Mouse (Mus musculus) liver, embryonic 14.5 days (tissue): ENCODE results near the gene Ankrd33b. TPM values are rescaled to one million over a fixed set of nuclear protein-coding genes. Genes with fewer than 3 reads are reported as not detected.

Source experiments
- ATAC-seq: fragments of 200-750 bp; cut with Nextera tagmentation; 2 replicates; pipeline ENCODE4 v1.8.0; 2017; ENCODE audit warnings: moderate number of reproducible peaks, mild to moderate bottlenecking, moderate library complexity; ENCODE audit not compliant: insufficient read depth
- DNase-seq, 3 experiments: peaks; one replicate each; pipeline ENCODE4 v3.0.0-alpha.2; 2012 to 2013; ENCODE audit warnings: low read depth in 3 of 3, low spot score in 3 of 3
- H3K27ac ChIP-seq: fragments of 300-500 bp; sonication (generic); 2 replicates; pipeline ENCODE4 v1.5.1; 2014; ENCODE audit warnings: moderate library complexity, mild to moderate bottlenecking, control low read depth, inconsistent platforms
- H3K27me3 ChIP-seq: fragments of 300-500 bp; sonication (generic); 2 replicates; pipeline ENCODE4 v1.6.1; 2014; ENCODE audit warnings: mild to moderate bottlenecking, low read length, moderate library complexity; ENCODE audit not compliant: control insufficient read depth, insufficient read depth
- H3K36me3 ChIP-seq: fragments of 300-500 bp; sonication (generic); replicated peaks from 2 replicates; pipeline ENCODE4 v1.6.1; 2014; ENCODE audit warnings: low read depth; ENCODE audit not compliant: control insufficient read depth, insufficient read depth
- H3K4me1 ChIP-seq, 2 experiments: fragments of 200-500 bp in 1 of 2; fragments of 300-500 bp in 1 of 2; sonication (generic) in 1 of 2; replicated peaks; 2 replicates each; pipeline ENCODE4 v1.6.1; 2012 to 2014; ENCODE audit warnings: antibody characterized with exemption in 1 of 2, inconsistent platforms in 1 of 2, low read length in 1 of 2; ENCODE audit not compliant: control insufficient read depth in 2 of 2, insufficient read depth in 2 of 2
- H3K4me2 ChIP-seq: fragments of 300-500 bp; sonication (generic); 2 replicates; pipeline ENCODE4 v1.6.1; 2014; ENCODE audit warnings: low read depth, mild to moderate bottlenecking, control low read depth, moderate library complexity
- H3K4me3 ChIP-seq, 2 experiments: fragments of 200-500 bp in 1 of 2; fragments of 300-500 bp in 1 of 2; sonication (generic) in 1 of 2; 2 replicates each; pipeline ENCODE4 v1.5.1; 2012 to 2014; ENCODE audit warnings: low read depth in 2 of 2, low read length in 2 of 2, mild to moderate bottlenecking in 2 of 2, control low read depth in 1 of 2, inconsistent platforms in 1 of 2, moderate library complexity in 1 of 2; ENCODE audit not compliant: insufficient read depth in 1 of 2
- H3K9ac ChIP-seq: fragments of 300-500 bp; sonication (generic); replicated peaks from 2 replicates; pipeline ENCODE4 v1.6.1; 2014; ENCODE audit warnings: mild to moderate bottlenecking, control low read depth, moderate library complexity
- H3K9me3 ChIP-seq: fragments of 300-500 bp; sonication (generic); 2 replicates; pipeline ENCODE4 v1.6.1; 2016; ENCODE audit warnings: low read length, mixed read lengths; ENCODE audit not compliant: control insufficient read depth
- CTCF ChIP-seq: IDR thresholded peaks from 2 replicates; pipeline ENCODE4 v1.5.1; 2016; ENCODE audit warnings: antibody characterized with exemption, low read depth, control low read depth
- EP300 ChIP-seq: IDR thresholded peaks from 2 replicates; pipeline ENCODE4 v1.6.1; 2016; ENCODE audit warnings: antibody characterized with exemption, low read depth
- WGBS: fragments of 180-500 bp; shearing (Covaris S2); extraction: QIAGEN DNeasy Blood & Tissue Kit; methylation state at CpG from one replicate; pipeline ENCODE4 v1.1.7; 2014; ENCODE audit not compliant: insufficient replicate concordance; 5-methylcytosine and 5-hydroxymethylcytosine counted together
- polyA plus RNA-seq, 2 experiments: library from polyadenylated mRNA; depleted of rRNA in 1 of 2; stranded (reverse) in 1 of 2; unstranded in 1 of 2; fragments of >200 nt; fragmentation: Nextera tagmentation in 1 of 2; extraction: Ambion mirVana in 1 of 2; gene quantifications; 2 replicates each; pipeline versions ENCODE4 v1.2.1 to v1.2.3; 2012 to 2014

The Ankrd33b gene
- polyA plus RNA-seq (2012; rRNA removed) = 0.19 and 0.24 TPM in 2 replicates
- polyA plus RNA-seq (2014; fragmentation: Nextera tagmentation; extraction: Ambion mirVana) = 0.27 and 0.43 TPM in 2 replicates

DNA sequence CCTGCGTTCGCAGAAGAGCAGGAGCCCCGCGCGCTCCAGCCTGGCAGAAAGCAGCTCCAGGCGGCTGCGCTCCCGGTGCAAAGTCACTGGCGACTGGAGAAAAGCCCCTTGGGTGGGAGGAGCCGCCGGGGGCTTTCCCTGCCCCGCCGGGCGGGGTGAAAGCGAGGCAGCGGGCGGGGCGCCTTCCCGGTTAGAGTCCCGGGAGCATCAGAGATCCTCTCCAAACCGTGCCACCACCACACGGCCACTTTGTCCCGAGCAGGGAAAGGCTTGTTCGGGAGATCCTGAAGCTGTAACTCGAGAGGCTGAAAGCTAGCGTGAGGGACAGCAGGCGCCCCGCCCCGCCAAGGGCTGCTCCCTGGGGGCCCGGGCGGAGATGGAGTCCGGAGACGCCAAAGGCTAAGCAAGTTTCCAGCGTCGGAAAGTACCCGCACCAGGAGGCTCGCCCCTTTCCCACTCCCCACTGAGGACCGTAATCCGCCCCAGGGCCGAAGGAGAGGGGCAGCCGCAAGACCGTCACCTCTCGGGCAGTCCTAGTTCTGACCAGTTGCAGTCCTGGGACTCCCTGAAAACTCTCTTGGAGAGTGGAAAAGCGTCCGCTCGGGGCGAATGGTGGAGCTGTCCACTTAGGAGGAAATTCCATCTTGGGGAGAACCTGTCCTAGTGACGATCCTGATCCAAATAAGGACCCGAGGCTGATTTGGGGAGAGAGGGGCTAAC is at the start of gene Ankrd33b:
Gene Ankrd33b (minus strand): TSS at position 246 of the 720 bp plus-strand sequence.
- H3K4me2 ChIP-seq = peak within 1 kb of the TSS; percentile 67
- H3K9me3 ChIP-seq = no peaks in the 10 kb centered on the region
- H3K27me3 ChIP-seq = peaks cover 42% of the 10 kb centered on the region
- WGBS = 1% methylated on average over 49 of the region's 49 CpGs
- no peak within 1 kb of the TSS for H3K27ac ChIP-seq
- ATAC-seq (no peak), DNase-seq (no peak)
- H3K36me3 ChIP-seq = no peaks in the 10 kb centered on the region
- no peak within 1 kb of the TSS for H3K9ac ChIP-seq
- 0 out of 4 replicates have a peak, but pooled peaks cover 0 to 3% of the 10 kb centered on the region in 2 experiments for H3K4me1 ChIP-seq
- H3K4me3 ChIP-seq = peak within 1 kb of the TSS; percentile 49 to 59
- no peak for TF ChIP-seq EP300
- no peak for TF ChIP-seq CTCF

DNA sequence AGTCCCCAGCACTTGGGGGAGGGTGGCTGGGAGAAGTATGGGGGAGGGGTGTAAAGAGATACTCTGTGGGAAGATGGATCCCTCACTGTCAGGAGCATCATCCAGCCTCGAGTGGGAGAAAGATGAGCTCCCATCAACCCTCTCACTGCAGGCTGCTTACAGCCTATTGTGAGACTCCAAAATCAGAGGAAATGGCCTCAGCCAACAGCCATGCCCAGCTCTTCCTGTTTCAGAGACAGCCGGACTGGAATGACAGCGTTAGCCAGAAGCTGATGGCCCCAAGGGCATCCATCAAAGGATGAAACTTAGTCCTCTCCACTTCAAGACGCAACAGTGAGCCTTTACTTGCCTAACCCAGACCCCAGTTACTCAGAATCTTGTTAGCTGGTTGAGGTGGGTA is 47.7 kb upstream of the Ankrd33b start:
- Histone ChIP-seq H3K4me2 (no peak overlapping the region), H3K27me3 (no peaks in the 10 kb centered on the region), H3K4me1 (peaks cover 0 to 7% of the 10 kb centered on the region in 2 experiments; a peak in 3 of 4 replicates), H3K36me3 (no peaks in the 10 kb centered on the region), H3K27ac (no peak overlapping the region), H3K9me3 (no peaks in the 10 kb centered on the region), H3K9ac (no peak overlapping the region), H3K4me3 (no peak overlapping the region)
- ATAC-seq (no peak), DNase-seq (no peak)
- WGBS = 26% methylated on average over 4 of the region's 4 CpGs
- TF ChIP-seq EP300 = no peak
- TF ChIP-seq CTCF = no peak

DNA sequence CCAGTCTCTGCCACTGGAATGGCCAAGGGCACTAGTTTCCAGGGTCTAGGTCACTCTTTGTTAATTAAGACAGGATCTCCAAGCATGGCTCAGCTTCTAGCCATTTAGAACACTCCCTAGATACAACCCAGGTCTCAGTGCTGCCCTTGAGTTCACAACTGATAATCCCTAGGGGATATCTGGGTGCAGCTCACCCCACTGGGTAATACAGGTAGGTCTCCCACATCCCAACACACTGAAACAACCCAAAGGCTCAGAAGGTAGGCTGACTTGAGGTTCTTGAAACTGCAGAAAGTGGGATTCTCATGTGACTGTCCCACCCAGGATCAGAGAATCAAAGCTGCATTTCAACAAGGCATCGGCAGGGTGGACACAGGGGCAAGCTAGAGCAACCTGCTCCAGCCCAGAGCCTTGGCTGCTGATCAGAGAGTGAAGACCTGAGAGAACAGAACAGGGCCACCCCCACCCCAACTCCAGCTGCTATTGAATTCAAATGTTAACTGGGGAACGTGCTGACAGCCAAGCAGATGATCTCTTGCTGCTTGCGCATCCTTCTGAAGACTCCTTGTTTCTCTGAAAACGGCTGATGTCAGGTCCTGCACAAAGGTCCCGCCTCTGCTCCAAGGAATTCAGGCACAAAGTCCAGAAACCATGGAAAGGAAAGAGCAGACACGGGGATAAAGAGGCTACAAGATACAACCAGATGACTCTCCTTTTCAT is 46.8 kb upstream of the Ankrd33b start:
- peaks cover 0 to 7% of the 10 kb centered on the region in 2 experiments; a peak in 3 of 4 replicates for H3K4me1 ChIP-seq
- no peaks in the 10 kb centered on the region for H3K36me3 ChIP-seq
- H3K27me3 ChIP-seq = no peaks in the 10 kb centered on the region
- no peak for TF ChIP-seq EP300
- no peak for TF ChIP-seq CTCF
- ATAC-seq = no peak
- no peak overlapping the region for H3K4me2 ChIP-seq
- DNase-seq = no peak
- no peak overlapping the region for H3K27ac ChIP-seq
- no peak overlapping the region for H3K9ac ChIP-seq
- H3K4me3 ChIP-seq = no peak overlapping the region
- H3K9me3 ChIP-seq = no peaks in the 10 kb centered on the region
- 55% methylated on average over 6 of the region's 6 CpGs for WGBS

DNA sequence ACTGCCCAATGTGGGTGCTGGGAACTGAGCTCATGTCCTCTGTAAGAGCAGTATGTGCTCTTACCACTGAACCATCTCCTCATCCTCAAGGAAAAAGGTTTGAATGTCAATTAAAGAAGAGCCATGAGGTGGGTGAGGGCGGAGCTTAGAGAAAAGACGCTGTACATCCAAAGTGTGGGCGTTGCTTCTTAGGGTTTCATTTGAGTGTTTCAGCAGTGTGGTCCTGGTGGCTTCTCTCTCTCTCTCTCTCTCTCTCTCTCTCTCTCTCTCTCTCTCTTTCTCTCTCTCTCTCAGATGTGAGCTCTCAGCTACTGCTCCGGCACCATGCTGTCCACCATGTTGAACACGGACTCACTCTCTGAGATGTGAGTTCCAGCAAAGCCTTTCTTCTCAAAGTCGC is 46.1 kb upstream of the Ankrd33b start:
- ATAC-seq = no peak
- TF ChIP-seq CTCF = no peak
- no peak for TF ChIP-seq EP300
- Histone ChIP-seq H3K4me2 (no peak overlapping the region), H3K9me3 (no peaks in the 10 kb centered on the region), H3K36me3 (no peaks in the 10 kb centered on the region), H3K27ac (no peak overlapping the region), H3K27me3 (no peaks in the 10 kb centered on the region), H3K4me1 (peaks cover 0 to 7% of the 10 kb centered on the region in 2 experiments; a peak in 3 of 4 replicates), H3K9ac (no peak overlapping the region), H3K4me3 (no peak overlapping the region)
- no peak for DNase-seq
- 74% methylated on average over 6 of the region's 6 CpGs for WGBS

DNA sequence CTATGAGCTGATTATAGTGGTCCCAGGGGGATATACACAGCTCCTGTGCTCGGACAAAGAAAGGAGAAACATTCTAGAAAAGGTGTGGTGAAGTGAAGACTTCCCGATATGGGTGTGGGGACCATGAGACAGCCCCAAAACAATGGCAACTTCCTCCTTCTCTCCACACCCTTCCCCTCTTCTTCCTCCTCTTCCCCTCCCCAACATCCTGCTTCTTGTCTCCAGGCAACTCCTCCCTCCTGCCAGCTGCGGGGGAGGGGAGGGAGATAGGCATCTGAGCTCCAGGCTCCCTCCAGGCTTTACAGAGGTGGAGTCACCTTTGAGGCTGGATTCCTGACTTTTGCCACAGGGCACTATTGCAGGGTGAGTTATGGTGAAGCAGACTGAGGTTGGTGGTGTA is 45.4 kb upstream of the Ankrd33b start:
- TF ChIP-seq CTCF = no peak
- no peak for TF ChIP-seq EP300
- Histone ChIP-seq H3K9ac (no peak overlapping the region), H3K4me2 (no peak overlapping the region), H3K9me3 (no peaks in the 10 kb centered on the region), H3K4me1 (peaks cover 0 to 2% of the 10 kb centered on the region in 2 experiments; a peak in 2 of 4 replicates), H3K36me3 (no peaks in the 10 kb centered on the region), H3K4me3 (no peak overlapping the region), H3K27ac (no peak overlapping the region), H3K27me3 (no peaks in the 10 kb centered on the region)
- WGBS = 0% methylated on average over 3 of the region's 3 CpGs
- no peak for ATAC-seq
- no peak for DNase-seq
